Mouse (Mus musculus) CD4-positive, CD25-positive, alpha-beta regulatory T cell, adult 2 months (primary cell): ENCODE results near the gene Fkbp8.

Experiments used
- DNase-seq: peaks from one replicate; pipeline ENCODE4 v3.0.0-alpha.2; 2012; ENCODE audit warnings: low read depth, low spot score

Fkbp8 gene

DNA sequence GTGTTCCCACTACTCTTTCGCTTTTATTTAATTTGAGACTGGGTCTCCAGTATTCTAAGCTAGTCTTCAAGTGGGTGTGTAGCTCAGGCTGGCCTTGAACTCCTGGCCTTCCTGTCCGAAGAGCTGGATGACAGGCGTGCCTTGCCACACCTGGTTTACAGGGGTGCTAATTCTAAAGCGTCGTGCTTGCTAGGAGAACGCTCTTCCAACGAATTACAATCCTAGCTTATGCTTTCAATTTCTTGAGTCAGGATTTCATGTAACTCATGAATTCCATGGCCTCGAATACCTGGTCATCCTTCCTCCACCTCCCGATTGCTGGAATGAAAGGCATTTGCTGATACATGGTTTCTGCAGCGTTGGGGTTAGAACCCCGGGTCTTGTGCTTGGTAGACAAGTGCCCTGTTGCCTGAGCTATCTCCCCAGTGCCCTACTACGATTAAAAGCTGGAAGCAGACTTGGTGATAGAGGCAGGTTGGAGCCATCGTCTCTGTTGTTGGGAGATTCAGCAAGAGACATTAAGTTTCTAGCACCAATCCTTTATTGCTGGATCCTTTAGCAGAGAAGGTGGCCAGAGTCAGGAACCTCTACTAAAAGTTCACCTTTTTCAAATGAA is 766 bp downstream of the Fkbp8 start:
- no peak for DNase-seq

DNA sequence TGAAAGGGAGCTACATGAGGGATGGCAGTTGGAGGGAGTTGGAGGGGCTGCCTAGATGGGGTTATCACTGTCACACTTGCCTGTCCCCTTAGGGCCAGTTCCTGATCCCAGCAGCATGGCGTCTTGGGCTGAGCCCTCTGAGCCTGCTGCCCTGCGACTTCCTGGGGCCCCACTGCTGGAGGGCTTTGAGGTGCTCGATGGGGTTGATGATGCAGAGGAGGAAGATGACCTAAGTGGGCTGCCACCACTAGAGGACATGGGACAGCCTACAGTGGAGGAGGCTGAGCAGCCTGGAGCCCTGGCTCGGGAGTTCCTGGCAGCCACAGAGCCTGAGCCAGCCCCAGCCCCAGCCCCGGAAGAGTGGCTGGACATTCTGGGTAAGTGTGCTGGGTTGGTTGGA is 1.8 kb downstream of the Fkbp8 start:
- DNase-seq, result no peak

DNA sequence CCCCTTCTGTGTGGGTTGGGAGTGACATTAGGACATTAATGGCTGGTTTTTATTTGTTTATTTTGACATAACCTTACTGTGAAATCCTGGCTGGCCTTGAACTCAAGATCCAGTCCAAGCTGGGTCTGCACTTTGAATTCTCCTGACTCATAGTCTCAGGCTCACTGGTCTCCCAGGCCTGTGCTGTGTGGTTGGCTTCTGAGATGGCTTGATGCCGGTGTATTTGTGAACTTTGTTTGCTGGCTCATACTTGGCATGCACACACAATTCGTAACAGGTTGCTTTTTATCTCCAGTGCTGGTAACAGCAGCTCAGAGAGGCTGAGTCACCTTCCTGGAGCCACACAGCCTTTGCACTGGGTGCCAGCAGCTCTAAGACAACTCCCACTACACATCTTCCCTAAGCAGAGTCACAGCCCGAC is 2.2 kb downstream of the Fkbp8 start:
- DNase-seq, result no peak

DNA sequence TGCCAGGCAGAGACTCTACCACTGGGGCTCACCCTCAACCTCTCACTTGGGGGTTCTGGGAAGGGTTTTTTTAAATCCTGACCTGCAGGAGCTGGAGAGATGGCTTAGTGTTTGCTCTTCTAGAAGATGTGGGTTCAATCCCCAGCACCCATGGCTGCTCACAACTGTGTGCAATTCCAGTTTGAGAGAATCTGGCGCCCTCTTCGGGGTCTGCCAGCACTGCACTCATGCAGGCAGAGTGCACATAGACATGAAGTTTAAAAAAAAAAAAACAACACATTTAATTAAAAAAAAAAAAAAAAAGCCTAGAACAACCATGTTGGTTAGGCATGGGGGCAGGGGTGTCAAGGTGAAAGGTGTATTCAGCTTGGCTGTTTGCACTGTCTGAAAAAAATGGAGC is 2.8 kb downstream of the Fkbp8 start:
- no peak for DNase-seq

DNA sequence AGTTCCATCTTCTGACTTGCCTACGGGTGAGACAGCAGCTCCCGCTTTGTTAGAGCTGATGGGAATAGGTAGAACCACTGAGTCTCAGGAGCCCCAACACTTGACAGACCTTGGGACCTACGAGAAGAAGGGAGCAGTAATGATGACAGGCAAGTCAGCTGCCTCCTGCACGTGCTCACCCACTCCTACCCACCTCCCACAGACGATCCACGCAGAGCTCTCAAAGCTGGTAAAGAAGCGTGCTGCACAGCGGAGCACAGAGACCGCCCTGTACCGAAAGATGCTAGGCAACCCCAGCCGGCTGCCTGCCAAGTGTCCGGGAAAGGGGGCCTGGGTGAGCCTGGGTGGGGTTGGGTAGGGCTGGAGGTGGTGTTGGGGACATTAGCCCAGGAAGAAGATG is 6.8 kb downstream of the Fkbp8 start:
- DNase-seq, result no peak

DNA sequence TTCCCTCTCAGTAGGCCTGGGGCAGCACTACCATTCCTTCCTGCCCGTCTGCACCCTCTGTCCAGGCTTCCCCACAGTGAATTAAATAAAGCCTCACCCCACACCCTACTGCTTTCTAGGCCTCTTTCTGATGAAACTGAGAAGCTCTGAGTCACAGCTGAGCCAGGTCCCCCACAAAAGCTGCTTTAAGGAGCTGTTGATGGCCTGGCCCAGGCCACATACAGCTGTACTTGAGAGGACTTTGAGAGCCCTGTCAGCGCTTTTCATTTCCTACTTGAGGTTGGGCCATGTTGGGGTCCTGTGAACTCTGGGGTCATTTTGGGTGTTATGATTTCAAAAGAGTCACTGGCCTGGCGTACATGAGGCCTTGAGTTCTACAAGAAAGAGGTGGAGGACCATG is 7.7 kb downstream of the Fkbp8 start:
- no peak for DNase-seq

DNA sequence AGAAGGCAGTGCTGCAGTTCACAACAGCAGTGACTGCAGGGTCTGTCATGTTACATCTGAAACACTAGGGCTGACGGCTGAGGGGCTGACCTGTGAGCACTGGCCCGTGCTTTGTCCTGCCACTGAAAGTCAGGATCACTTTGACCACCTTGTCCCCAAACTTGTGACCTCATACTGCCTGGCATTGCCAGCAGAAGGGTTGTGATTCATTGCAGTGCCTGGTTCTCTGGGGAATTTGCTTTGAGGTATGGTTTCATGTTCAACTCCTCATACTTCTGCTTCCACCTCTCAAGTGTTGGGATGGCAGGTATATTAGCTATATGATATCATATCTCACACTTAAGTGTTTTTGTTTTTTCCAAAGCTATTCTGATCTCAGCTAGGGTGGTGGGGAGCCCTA is 8.2 kb downstream of the Fkbp8 start:
- no peak for DNase-seq

DNA sequence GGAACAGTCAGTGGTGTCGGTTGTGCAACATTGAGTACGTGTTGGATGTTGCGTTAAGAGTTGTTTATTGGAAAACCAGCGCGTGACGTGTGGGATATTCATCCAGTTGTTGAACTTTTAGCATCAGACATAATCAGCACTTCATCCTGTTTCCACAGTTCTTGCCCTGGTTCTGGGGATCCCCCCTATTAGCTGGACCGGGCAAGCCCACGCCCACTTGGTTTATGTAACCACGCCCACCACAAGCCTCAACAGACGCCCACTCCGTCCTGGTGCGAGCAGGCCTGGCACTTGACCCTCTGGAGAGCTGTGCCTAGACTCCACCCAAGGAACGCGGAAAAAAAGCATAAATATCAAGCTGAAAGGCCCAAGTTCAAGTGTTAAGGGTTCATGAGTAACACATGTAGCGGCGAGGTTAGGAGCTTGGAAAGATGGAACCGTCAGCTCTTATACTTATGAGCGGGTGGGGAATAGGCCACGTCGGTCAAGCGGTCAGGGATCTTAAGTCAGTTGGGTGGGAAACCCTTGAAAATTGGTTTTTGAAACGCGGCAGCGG is 10.6 kb downstream of the Fkbp8 start:
- DNase-seq, result peak; percentile 65

DNA sequence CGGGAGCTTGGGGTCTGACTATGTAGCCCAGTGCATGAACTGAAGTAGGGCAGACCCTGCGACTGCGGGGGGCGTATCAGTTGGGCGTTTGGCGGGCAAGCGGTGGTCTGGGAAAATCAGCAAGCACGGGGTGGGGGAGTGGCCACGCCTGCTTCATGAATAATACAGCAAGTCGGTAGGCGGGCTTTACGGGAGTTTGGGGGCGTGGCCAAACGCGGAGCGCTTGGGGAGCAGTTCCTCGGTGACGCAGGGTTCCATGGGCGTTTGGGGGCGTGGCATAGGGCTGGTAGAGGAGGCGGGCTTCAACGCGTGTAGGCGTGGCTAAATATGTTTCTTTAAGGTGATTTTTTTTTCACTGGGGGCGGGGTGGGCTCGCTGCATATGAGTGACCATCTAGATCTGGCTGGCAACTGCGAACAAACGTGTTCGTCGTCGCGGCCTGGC is 11.1 kb downstream of the Fkbp8 start:
- DNase-seq, result peak; percentile 99

DNA sequence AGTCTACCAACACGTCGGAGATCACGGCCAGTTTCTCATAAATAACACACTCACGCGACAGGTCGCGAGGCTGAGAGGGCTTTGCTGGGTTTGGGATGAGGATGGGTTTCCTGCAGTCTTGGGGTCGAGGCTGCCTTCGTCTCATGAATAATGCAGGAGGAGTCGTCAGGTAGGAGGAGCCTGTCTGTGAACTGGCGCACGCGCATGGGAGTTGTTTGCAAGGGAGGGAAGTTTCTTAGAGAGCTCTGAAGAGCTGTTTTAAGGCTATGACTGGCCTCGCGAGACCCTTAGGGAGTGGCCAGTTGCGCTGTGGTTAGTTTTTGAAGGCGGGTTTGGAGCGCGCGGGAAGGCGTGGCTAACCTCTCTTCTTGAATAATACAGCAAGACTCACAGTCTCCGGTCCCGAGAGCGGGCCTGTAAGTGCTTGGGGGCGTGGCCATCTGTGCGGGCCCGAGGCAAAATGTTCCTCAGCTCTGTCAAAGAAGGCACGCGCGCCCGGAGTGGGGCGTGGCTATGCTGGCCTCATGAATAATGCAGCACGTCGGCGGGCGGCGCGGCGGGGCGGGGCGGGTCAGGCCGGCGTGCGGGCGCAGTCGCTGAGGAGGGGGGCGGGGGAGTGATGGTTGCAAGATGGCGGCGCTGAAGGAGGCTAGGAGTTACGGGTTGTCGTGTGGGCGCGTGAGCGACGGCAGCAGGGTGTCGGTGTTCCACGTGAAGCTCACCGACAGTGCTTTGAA is 11.7 kb downstream of the Fkbp8 start, which contains the start of gene Ell:
Ell (plus strand) TSS at position 381 of the 737 bp plus-strand sequence.
- peak; percentile 100 for DNase-seq

DNA sequence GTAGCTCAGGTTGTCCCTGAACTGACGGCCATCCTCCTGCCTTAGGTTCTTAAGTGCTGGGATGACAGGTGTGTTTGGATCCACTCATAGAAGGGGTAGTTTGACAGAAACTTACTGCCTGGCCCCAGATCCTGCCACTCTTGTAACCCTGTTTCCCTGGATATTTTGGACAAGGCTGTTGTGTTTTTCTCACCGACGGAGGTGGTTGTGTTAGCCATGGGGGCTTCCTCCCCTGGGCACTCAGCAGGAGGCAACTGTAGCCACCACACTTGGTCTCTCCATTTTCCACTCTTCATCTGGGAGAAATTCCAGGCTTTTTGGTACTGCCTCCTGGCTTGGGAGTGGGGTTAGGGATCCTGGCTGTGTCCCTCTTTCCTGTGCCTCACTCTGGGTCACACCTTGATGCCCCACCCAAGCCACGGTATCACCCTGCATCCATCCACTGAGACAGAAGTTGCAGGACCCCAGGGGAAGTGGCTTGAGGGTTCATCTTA is 12.5 kb downstream of the Fkbp8 start:
- peak; percentile 22 for DNase-seq

DNA sequence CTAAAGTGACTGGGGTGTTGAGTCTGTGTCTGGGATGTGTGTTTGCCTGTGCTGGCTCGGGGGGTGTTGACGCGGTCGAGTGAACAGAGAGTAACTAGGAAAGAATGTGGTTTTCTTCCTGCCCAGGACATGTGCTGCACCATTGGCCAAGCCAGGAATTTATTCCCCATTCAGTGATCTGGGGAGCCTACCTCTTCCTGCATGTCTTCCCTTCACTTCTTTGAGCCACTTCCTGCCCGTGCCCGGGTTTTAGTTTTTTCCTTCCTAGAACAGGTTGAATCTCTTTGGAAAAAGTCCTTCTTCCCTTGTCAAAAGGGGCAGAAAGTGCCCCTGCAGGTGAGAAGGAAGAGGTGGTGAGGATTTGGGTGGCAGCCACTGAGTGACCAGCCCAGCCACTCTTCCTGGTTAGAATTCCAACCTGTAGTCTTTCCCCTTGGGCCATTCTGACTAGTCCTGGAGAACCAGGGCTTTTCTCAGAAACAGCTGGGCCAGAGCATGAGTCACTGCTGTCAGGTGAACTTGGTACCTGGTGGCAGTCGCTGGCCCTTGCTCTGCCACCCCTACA is 13.1 kb downstream of the Fkbp8 start:
- no peak for DNase-seq

DNA sequence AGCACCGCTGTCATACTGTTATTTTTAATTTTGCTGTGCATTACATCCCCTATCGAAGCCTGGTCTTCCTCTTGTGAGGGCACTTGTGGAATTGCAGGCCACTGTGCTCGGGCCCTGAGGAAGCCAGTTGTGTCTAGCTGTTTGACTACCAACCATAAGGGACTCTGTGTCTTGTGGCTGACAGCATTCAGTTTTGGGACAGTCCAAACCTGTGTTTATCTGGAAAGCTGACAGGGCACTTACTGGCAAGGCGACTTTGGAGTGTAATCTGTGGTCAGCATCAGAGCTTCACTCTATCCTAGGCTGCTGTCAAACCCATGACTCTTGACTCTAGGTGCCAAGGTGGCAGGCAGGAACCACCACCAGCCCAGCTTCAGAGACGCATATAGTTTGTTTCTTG is 13.6 kb downstream of the Fkbp8 start:
- DNase-seq, result no peak

DNA sequence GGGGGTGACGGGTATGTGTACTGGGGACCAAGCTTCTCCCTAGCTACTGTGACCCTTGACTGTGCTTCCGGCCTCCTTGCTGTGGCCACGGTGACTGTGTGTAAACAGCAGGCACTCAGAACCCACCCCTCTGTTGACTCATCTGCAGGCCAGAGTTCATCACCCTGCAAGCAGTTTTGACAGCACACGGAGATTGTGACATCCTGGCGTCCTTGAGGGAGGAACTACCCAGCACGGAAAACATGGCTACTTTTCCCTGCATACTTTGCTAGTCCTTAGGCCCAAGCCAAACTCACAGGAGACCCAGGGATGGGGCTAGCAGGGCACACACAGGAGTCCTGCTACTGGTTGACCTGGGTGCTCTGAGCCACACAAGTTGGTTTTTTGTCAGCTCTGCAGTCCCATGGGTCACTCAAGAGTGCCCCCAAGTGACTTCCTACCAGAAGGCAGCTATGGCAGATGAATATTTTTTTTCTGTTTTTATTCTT is 16.7 kb downstream of the Fkbp8 start:
- peak; percentile 54 for DNase-seq

DNA sequence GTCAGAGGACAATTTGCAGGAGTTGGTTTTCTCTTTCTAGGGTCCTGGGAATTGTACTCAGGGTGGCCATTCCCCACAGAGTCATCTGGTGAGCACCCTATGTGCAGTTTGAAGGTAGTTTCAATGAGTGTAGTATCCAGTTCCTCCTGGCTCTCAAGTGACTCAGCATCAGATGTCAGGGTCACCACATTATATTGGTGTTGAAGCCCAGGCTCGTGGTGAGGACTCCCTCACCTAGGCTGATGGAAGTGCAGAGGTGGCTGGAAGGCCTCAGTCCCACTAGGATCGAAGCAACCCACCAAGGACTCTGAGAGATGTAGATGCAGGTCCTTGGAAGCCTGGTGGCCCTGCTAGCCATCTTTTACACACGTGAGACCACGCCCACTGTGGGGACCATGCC is 18.9 kb downstream of the Fkbp8 start:
- DNase-seq, result no peak

DNA sequence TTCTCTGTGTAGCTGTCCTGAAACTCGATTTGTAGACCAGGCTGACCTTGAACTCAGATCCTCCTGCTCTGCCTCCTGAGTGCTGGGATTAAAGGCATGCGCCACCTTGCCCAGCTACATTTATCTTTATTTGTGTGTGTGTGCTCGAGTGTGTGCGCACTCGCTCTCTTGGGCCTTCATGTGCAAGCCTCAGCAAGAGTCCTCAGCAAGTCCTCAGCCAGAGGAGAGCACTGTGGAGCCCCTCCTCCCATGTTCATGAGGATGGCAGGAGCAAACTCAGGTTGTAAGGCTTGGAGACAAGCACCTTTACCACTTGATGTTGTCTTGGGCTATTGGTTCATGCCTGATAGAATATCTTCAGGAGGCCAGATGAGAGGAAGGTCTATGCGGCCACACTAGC is 20.2 kb downstream of the Fkbp8 start:
- DNase-seq, result no peak

DNA sequence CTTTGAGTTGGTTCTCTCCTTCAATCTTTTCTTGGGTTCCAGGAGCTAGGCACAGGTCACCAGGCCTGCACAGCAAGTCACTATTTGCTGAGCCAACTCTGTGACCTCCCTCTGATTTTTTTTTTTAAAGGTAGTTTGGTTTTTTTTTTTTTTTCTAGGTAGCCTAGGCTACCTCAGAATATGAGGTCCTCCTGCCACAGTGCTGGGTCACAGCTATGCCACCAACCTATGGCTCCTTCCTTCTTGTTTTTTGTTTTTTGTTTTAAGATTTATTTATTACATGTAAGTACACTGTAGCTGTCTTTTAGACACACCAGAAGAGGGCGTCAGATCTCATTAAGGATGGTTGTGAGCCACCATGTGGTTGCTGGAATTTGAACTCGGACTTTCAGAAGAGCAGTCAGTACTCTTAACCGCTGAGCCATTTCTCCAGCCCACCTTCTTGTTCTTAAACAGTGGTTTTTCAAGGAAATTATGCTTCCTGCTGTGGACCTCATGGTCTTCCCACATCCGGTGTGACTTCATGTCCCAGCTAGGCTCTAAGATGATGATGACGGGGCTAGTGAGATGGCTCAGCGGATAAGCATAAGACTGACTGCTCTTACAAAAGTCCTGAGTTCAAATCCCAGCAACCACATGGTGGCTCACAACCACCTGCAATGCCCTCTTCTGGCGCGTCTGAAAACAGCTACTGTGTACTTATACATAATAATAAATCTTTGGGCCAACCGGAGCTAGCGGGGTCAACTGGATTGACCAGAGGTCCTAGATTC is 22.1 kb downstream of the Fkbp8 start:
- DNase-seq, result peak; percentile 70

DNA sequence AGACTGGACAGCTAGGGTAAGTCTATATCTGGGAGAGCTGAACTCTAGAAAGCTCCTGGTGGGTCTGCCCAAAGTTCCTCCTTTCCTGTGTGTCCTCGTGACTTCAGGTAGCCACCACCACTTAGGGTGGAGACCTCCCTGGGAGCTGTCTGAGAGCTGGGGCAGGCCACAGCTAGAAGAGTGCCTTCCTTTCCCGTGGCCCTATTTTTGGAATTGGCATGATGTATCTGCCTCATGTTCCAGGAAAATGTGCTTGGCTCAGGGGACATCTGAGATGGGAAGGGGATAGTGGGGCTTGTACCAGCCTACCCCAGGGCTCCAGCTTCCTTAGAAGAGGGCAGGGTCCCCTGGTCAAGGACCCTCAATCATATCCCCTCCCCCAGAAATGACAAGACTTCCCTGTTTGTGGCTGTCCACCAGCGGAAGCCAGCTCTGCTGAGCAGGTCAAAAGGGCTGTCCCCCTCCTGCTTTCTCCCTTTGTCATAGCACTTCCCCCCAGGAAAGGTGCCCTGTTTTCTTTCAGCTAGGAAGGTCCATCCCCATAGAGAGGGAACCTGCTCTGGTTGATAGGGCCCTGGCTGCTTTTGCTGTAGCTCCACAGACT is 24.1 kb downstream of the Fkbp8 start:
- DNase-seq, result no peak

DNA sequence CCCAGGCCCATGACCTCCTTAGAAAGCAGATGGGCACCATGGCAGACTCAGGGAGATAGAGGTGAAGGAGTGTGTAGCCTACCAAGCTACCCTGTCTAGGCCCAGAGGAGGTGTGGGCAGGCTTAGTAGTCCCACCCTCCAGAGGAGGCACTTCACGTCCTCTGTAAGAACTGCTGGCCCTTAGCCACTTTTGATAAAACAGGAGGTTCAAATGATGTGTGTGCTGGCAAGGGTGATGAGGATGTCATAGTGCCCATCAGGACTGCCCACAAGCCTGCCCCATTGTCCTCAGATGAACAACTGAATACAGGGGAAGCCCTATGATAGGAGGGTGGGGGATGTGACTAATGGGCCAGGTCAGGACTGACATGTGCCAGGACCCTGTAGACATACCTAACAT is 25.3 kb downstream of the Fkbp8 start:
- DNase-seq, result no peak

DNA sequence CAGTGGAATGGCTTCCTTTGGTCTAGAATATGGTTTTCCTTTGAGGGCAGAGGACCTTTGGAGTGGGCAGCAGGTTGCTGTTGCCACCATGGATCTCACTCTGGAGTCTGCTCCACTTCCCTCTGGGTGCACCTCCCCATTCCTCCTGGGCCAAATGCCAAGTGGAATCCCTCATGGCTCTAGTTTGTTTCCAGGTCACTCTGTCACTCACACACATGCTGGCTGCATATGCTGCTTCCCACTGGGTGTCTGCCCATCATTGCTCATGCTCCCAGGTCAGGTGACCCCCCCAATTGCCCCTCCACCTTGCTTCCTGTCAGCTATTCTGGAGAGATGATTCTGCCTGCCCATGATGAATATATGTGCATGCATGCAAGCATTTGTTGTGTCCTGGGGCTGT is 26.2 kb downstream of the Fkbp8 start:
- no peak for DNase-seq

DNA sequence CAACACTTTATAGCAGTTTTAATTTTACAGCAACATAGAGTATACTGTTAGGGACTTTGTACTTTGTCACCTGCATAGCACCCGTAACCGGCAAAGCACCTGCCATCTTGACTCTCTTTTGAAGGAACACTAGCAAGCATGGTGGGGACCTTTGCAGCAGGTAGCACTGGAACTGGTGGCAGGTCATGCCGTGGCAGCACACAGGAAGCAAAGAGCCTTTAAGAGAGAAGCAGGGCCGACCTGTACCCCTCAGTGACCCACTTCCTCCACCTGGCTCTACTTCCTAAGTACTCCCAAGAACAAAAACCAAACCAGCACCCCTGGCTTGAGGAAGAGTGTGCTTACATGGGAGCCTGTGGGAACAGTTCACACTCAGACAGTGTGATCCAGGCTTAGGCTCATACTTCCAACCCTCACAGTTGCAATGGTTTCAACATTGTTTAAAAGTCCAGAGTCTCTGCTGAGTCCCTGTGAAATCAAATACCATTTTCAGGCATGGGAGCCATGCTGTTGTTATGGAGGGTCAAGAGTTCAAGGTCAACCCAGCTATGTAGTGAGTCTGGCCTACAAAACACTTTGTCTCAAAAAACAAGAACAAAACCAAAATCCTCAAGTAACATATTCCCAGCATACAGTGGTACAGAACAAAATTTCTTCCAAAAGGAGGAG is 27.7 kb downstream of the Fkbp8 start:
- DNase-seq, result no peak
